Mouse (Mus musculus): Measurements from ENCODE around the gene Akt1s1. TPM values are rescaled to one million over a fixed set of nuclear protein-coding genes. Genes with fewer than 3 reads are reported as not detected.

Gene Akt1s1
- polyA plus RNA-seq, 1 experiment from 2014 or later = 89.9 TPM

- Histone ChIP-seq H3K9me3 (replicated peaks) (no peaks in the 10 kb centered on the region), H3K36me3 (peaks cover 11% of the 10 kb centered on the region), H3K4me3 (replicated peaks) (peak overlapping the region; percentile 81), H3K27me3 (replicated peaks) (no peaks in the 10 kb centered on the region), H3K9ac (replicated peaks) (0 out of 2 replicates have a peak overlapping the region, but pooled peaks have one; percentile 93), H3K4me2 (peak overlapping the region; percentile 91), H3K27ac (replicated peaks) (peak overlapping the region; percentile 95), H3K4me1 (peaks cover 85% of the 10 kb centered on the region)
- WGBS = 68% methylated on average over 9 of the region's 9 CpGs
- no peak for ATAC-seq (ENCODE audit: low FRiP score)
Measured at GRCm38 (mm10) chr7:44856265-44856916, 7.6 kb downstream of the Akt1s1 start.

GRCm38 (mm10) chr7:44857042-44857552, 8.3 kb downstream of the Akt1s1 start, which contains the start of gene Pnkp:
TSS of gene Pnkp (plus strand) at chr7:44857139.
- peak; percentile 64 for ATAC-seq (ENCODE audit: low FRiP score)
- Histone ChIP-seq H3K4me2 (peak within 1 kb of the TSS; percentile 91), H3K9ac (replicated peaks) (peak within 1 kb of the TSS; percentile 93), H3K4me1 (peaks cover 81% of the 10 kb centered on the region), H3K4me3 (replicated peaks) (peak within 1 kb of the TSS; percentile 81), H3K27me3 (replicated peaks) (no peaks in the 10 kb centered on the region), H3K36me3 (peaks cover 18% of the 10 kb centered on the region), H3K9me3 (replicated peaks) (no peaks in the 10 kb centered on the region), H3K27ac (replicated peaks) (peak within 1 kb of the TSS; percentile 95)
- under 1% methylated on average over 32 of the region's 32 CpGs for WGBS

GRCm38 (mm10) chr7:44857905-44858304, 9.1 kb downstream of the Akt1s1 start:
- no peak for ATAC-seq (ENCODE audit: low FRiP score)

GRCm38 (mm10) chr7:44859896-44860295, 11.1 kb downstream of the Akt1s1 start:
- no peak for ATAC-seq (ENCODE audit: low FRiP score)

More at GRCm38 (mm10) chr7:44857905-44858304, 9.1 kb downstream of the Akt1s1 start:
- WGBS = 22% methylated on average over 8 of the region's 8 CpGs
- Histone ChIP-seq H3K9me3 (replicated peaks) (no peaks in the 10 kb centered on the region), H3K36me3 (peaks cover 23% of the 10 kb centered on the region), H3K27me3 (replicated peaks) (no peaks in the 10 kb centered on the region), H3K4me2 (peak overlapping the region; percentile 91), H3K4me1 (peaks cover 73% of the 10 kb centered on the region), H3K27ac (replicated peaks) (peak overlapping the region; percentile 95), H3K4me3 (replicated peaks) (peak overlapping the region; percentile 81), H3K9ac (replicated peaks) (peak overlapping the region; percentile 93)

GRCm38 (mm10) chr7:44860576-44861428, 12.0 kb downstream of the Akt1s1 start:
- no peak for ATAC-seq (ENCODE audit: low FRiP score)
- Histone ChIP-seq H3K27ac (replicated peaks) (peak overlapping the region; percentile 46), H3K4me1 (peaks cover 63% of the 10 kb centered on the region), H3K27me3 (replicated peaks) (no peaks in the 10 kb centered on the region), H3K9ac (replicated peaks) (peak overlapping the region; percentile 20; the same call in 1 of the 2 replicates), H3K9me3 (replicated peaks) (no peaks in the 10 kb centered on the region), H3K4me2 (no peak overlapping the region), H3K4me3 (replicated peaks) (no peak overlapping the region), H3K36me3 (peaks cover 40% of the 10 kb centered on the region)
- 60% methylated on average over 22 of the region's 22 CpGs for WGBS

More at GRCm38 (mm10) chr7:44859896-44860295, 11.1 kb downstream of the Akt1s1 start:
- Histone ChIP-seq H3K9ac (replicated peaks) (no peak overlapping the region), H3K4me2 (no peak overlapping the region), H3K36me3 (peaks cover 37% of the 10 kb centered on the region), H3K27me3 (replicated peaks) (no peaks in the 10 kb centered on the region), H3K4me3 (replicated peaks) (no peak overlapping the region), H3K27ac (replicated peaks) (no peak overlapping the region), H3K4me1 (peaks cover 62% of the 10 kb centered on the region), H3K9me3 (replicated peaks) (no peaks in the 10 kb centered on the region)
- WGBS = 90% methylated on average over 11 of the region's 11 CpGs

GRCm38 (mm10) chr7:44861429-44861816, 12.6 kb downstream of the Akt1s1 start:
- no peak overlapping the region for H3K9ac ChIP-seq (replicated peaks)
- WGBS = 76% methylated on average over 14 of the region's 14 CpGs
- no peak overlapping the region for H3K4me2 ChIP-seq
- H3K27ac ChIP-seq (replicated peaks) = peak overlapping the region; percentile 46
- H3K4me3 ChIP-seq (replicated peaks) = no peak overlapping the region
- peaks cover 65% of the 10 kb centered on the region for H3K4me1 ChIP-seq
- H3K27me3 ChIP-seq (replicated peaks) = no peaks in the 10 kb centered on the region
- peaks cover 42% of the 10 kb centered on the region for H3K36me3 ChIP-seq
- H3K9me3 ChIP-seq (replicated peaks) = no peaks in the 10 kb centered on the region
- ATAC-seq (ENCODE audit: low FRiP score) = no peak

- Histone ChIP-seq H3K4me2 (no peak overlapping the region), H3K27ac (replicated peaks) (no peak overlapping the region), H3K4me3 (replicated peaks) (no peak overlapping the region), H3K4me1 (peaks cover 70% of the 10 kb centered on the region), H3K27me3 (replicated peaks) (no peaks in the 10 kb centered on the region), H3K9ac (replicated peaks) (no peak overlapping the region), H3K9me3 (replicated peaks) (no peaks in the 10 kb centered on the region), H3K36me3 (peaks cover 45% of the 10 kb centered on the region)
- WGBS = 87% methylated on average over 8 of the region's 8 CpGs
- ATAC-seq (ENCODE audit: low FRiP score) = no peak
Measured at GRCm38 (mm10) chr7:44862434-44862833, 13.6 kb downstream of the Akt1s1 start.

- Histone ChIP-seq H3K4me1 (peaks cover 71% of the 10 kb centered on the region), H3K9ac (replicated peaks) (no peak overlapping the region), H3K4me3 (replicated peaks) (no peak overlapping the region), H3K27me3 (replicated peaks) (no peaks in the 10 kb centered on the region), H3K36me3 (peaks cover 45% of the 10 kb centered on the region), H3K9me3 (replicated peaks) (no peaks in the 10 kb centered on the region), H3K27ac (replicated peaks) (no peak overlapping the region), H3K4me2 (no peak overlapping the region)
- ATAC-seq (ENCODE audit: low FRiP score) = no peak
- 91% methylated on average over 14 of the region's 14 CpGs for WGBS
Measured at GRCm38 (mm10) chr7:44863210-44863609, 14.4 kb downstream of the Akt1s1 start.

- ATAC-seq (ENCODE audit: low FRiP score) = no peak
- no peak overlapping the region for H3K27ac ChIP-seq (replicated peaks)
- no peaks in the 10 kb centered on the region for H3K27me3 ChIP-seq (replicated peaks)
- H3K9ac ChIP-seq (replicated peaks) = no peak overlapping the region
- H3K4me3 ChIP-seq (replicated peaks) = no peak overlapping the region
- no peaks in the 10 kb centered on the region for H3K9me3 ChIP-seq (replicated peaks)
- H3K4me1 ChIP-seq = peaks cover 70% of the 10 kb centered on the region
- peaks cover 45% of the 10 kb centered on the region for H3K36me3 ChIP-seq
- WGBS = 88% methylated on average over 11 of the region's 11 CpGs
- H3K4me2 ChIP-seq = no peak overlapping the region
Measured at GRCm38 (mm10) chr7:44863982-44864494, 15.2 kb downstream of the Akt1s1 start.

GRCm38 (mm10) chr7:44864595-44865542, 16.1 kb downstream of the Akt1s1 start:
- Histone ChIP-seq H3K9ac (replicated peaks) (no peak overlapping the region), H3K27me3 (replicated peaks) (no peaks in the 10 kb centered on the region), H3K36me3 (peaks cover 45% of the 10 kb centered on the region), H3K4me3 (replicated peaks) (no peak overlapping the region), H3K4me1 (peaks cover 62% of the 10 kb centered on the region), H3K27ac (replicated peaks) (peak overlapping the region; percentile 68), H3K4me2 (peak overlapping the region; percentile 80; the same call in 1 of the 2 replicates), H3K9me3 (replicated peaks) (no peaks in the 10 kb centered on the region)
- WGBS = 83% methylated on average over 24 of the region's 24 CpGs
- ATAC-seq (ENCODE audit: low FRiP score) = no peak
